Mouse (Mus musculus) embryonic facial prominence, embryonic 13.5 days (tissue): ENCODE results near the gene Sh3pxd2a. TPM values are rescaled to one million over a fixed set of nuclear protein-coding genes. Genes with fewer than 3 reads are reported as not detected.

ENCODE experiments used
- ATAC-seq: fragments of 200-750 bp; cut with Nextera tagmentation; 2 replicates; pipeline ENCODE4 v1.8.0; 2017; ENCODE audit warnings: low read depth; ENCODE audit not compliant: insufficient number of reproducible peaks, insufficient read depth, low FRiP score, low TSS enrichment
- H3K27ac ChIP-seq: fragments of 300-500 bp; sonication (generic); 2 replicates; pipeline ENCODE4 v1.5.1; 2015; ENCODE audit warnings: moderate library complexity, mild to moderate bottlenecking, inconsistent platforms
- H3K27me3 ChIP-seq: fragments of 300-500 bp; sonication (generic); 2 replicates; pipeline ENCODE4 v1.6.1; 2015; ENCODE audit warnings: mild to moderate bottlenecking, inconsistent platforms
- H3K36me3 ChIP-seq: fragments of 300-500 bp; sonication (generic); 2 replicates; pipeline ENCODE4 v1.6.1; 2015; ENCODE audit warnings: mild to moderate bottlenecking, inconsistent platforms
- H3K4me1 ChIP-seq: fragments of 300-500 bp; sonication (generic); 2 replicates; pipeline ENCODE4 v1.6.1; 2015; ENCODE audit warnings: inconsistent platforms
- H3K4me2 ChIP-seq: fragments of 300-500 bp; sonication (generic); 2 replicates; pipeline ENCODE4 v1.6.1; 2015; ENCODE audit warnings: moderate library complexity, mild to moderate bottlenecking, inconsistent platforms
- H3K4me3 ChIP-seq: fragments of 300-500 bp; sonication (generic); 2 replicates; pipeline ENCODE4 v1.5.1; 2015; ENCODE audit warnings: mild to moderate bottlenecking, inconsistent platforms
- H3K9ac ChIP-seq: fragments of 300-500 bp; sonication (generic); 2 replicates; pipeline ENCODE4 v1.6.1; 2015; ENCODE audit warnings: mild to moderate bottlenecking, inconsistent platforms
- H3K9me3 ChIP-seq: fragments of 300-500 bp; sonication (generic); 2 replicates; pipeline ENCODE4 v1.6.1; 2016; ENCODE audit warnings: inconsistent platforms
- WGBS: fragments of 180-500 bp; shearing (Covaris S2); methylation state at CpG from one replicate; pipeline ENCODE4 v1.1.7; 2015; ENCODE audit warnings: mixed read lengths; 5-methylcytosine and 5-hydroxymethylcytosine counted together
- polyA plus RNA-seq: library from polyadenylated mRNA; unstranded; fragments of >200 nt; fragmentation: Nextera tagmentation; extraction: Ambion mirVana; gene quantifications from 2 replicates; pipeline ENCODE4 v1.2.1, GENCODE M21; 2015

Gene Sh3pxd2a
- polyA plus RNA-seq, 1 experiment from 2014 or later, result 10.0 TPM

DNA sequence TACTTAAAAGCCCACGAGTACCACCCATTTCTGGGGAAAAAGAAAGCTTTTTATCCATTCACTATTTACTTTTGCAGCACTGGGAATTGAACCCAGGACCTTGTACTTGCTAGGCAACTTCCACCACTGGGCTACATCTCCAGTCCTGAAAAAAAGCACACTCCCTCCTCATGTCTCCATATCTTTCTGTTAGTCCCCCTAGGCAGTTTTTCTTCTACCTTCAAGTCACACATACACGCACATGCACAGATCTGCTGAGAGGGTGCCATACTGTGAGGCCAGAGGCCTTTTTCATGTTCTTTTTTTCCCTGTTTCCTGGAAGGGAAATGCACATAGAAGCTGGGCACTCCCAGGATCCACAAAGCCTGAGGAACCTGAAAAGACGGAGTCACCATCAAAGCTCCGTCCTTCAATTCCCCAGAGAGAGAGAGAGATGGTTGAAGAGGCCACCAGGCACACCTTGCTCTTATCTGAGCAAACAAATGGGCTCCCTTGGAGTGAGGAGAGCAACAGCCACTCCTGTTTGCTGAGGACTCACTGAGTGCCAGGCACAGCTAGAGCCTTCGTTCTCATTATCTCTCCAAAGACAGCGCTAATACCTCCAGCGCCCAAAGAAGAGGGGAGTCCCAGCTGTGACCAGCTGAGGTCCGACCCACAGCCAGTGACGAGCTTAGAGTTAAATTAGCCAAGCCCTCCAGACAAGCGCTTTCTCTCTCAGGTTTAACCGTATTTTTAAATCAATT lies 32.8 kb downstream of the Sh3pxd2a start:
- H3K4me2 ChIP-seq, result no peak overlapping the region
- H3K4me3 ChIP-seq, result no peak overlapping the region
- 0 out of 2 replicates have a peak, but pooled peaks cover 3% of the 10 kb centered on the region for H3K36me3 ChIP-seq
- H3K9ac ChIP-seq, result no peak overlapping the region
- WGBS, result 73% methylated on average over 11 of the region's 11 CpGs
- ATAC-seq, result no peak
- peaks cover 33% of the 10 kb centered on the region for H3K4me1 ChIP-seq
- no peaks in the 10 kb centered on the region for H3K27me3 ChIP-seq
- H3K9me3 ChIP-seq, result no peaks in the 10 kb centered on the region
- no peak overlapping the region; the same call in 1 of the 2 replicates for H3K27ac ChIP-seq

DNA sequence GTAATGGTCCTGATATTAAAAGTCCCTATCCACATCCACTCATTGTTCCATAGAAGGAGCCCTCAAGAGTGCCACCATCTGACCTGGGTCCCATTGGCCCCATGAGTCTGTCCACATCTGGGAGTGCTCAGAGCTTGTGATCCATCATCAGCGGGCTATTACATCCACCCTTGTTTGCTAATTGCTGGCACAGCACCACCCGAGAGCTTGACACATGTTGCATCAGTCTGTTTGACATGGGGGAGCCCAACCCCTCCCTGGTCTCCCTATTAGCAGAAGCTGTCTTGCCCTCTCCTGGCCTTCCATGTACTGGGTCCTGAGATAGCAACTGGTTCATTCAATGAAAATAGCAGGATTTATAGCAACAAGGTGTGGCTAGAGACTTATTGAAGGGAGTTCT lies 34.0 kb downstream of the Sh3pxd2a start:
- Histone ChIP-seq H3K36me3 (0 out of 2 replicates have a peak, but pooled peaks cover 2% of the 10 kb centered on the region), H3K27ac (no peak overlapping the region), H3K27me3 (no peaks in the 10 kb centered on the region), H3K9me3 (no peaks in the 10 kb centered on the region), H3K9ac (no peak overlapping the region), H3K4me3 (no peak overlapping the region), H3K4me2 (no peak overlapping the region), H3K4me1 (peaks cover 33% of the 10 kb centered on the region)
- 86% methylated on average over 2 of the region's 2 CpGs for WGBS
- no peak for ATAC-seq

DNA sequence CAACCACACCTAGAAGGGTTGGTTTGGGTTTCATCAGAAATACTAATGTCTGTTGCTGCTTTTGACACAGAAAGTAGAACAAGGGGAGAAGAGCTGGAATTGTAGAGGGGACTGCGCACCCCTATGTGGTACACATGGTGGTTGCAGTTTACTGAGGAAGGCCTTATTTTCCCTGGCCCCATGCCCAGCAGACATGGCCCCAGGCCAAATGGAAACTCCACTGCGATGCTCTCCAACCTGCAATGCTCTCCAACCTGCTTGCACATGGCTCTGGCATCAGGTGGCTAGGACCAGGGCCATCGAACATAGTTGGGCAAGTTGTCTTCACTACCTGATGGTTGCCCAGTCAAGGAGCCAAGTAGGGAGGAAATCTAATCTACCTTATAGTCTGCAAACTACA lies 35.0 kb downstream of the Sh3pxd2a start:
- ATAC-seq, result no peak
- Histone ChIP-seq H3K4me1 (peaks cover 33% of the 10 kb centered on the region), H3K4me2 (no peak overlapping the region), H3K4me3 (no peak overlapping the region), H3K9me3 (no peaks in the 10 kb centered on the region), H3K27ac (no peak overlapping the region), H3K36me3 (0 out of 2 replicates have a peak, but pooled peaks cover 1% of the 10 kb centered on the region), H3K9ac (no peak overlapping the region), H3K27me3 (no peaks in the 10 kb centered on the region)
- 72% methylated on average over 3 of the region's 3 CpGs for WGBS

DNA sequence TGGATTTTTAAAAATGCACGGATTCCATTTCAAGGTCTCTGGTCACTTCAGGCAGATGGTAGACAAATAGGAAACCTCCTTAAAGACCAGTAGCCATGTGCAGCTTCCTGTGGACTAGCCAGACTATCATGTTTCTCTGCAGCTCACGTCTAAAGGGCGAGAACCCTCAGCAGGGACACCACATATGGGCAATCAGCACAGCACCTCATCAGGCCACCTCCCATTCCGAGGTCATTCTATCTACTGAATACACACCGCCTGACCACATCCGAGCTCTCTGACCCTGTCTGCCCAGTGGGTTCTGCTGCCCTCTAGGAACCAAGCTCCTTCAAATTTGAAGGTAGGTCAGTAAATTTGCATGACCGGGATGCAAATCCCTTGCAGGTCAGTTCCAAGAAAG lies 35.4 kb downstream of the Sh3pxd2a start:
- Histone ChIP-seq H3K4me2 (no peak overlapping the region), H3K4me3 (no peak overlapping the region), H3K27me3 (no peaks in the 10 kb centered on the region), H3K4me1 (peaks cover 33% of the 10 kb centered on the region), H3K9ac (no peak overlapping the region), H3K27ac (no peak overlapping the region), H3K36me3 (0 out of 2 replicates have a peak, but pooled peaks cover 6% of the 10 kb centered on the region), H3K9me3 (no peaks in the 10 kb centered on the region)
- WGBS, result 50% methylated on average over 7 of the region's 7 CpGs
- no peak for ATAC-seq

DNA sequence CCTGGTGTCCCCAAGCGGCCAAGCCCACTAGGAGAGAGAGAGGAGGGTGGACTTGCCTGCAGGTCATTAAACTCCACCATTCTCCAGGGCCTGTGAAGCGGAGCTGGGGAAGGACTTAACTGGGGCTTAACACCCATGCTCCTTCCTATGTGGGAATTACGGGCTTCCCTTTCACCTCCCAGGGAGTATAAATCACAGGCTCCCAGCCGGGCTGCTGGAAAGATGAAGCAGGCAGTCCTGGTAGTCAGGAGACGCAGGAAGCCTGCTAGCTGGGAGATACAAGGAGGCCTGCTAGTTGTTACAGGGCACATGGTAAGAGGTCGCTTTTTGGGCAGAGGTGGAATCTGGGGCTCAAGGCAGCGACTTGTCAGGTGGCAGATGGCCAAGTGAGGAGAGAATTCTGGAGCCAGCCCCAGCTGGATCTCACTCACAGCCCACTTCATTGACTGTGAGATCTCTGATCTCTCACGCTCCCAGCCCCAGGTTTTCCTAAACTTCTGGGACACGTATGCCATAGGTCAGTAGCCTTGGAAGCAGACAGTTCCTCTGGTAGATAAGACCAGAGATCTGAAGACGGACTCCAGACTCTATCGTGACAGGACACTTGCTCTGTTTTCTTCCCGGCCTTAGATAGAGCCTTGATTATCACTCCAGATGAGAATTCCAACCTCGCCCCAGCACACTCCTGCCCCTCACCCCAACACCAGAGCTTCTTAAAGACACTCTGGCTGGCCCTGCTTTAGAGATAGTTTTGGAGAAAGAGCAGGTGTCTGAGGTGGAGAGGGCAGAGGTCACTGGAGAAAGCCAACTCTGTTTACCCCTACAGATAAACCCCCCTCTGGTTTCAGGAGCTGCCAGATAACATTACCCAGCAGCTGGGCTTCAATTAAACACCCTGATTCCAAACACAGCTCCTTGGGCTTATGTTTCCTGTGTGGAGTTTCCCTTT lies 36.1 kb downstream of the Sh3pxd2a start:
- H3K27me3 ChIP-seq, result no peaks in the 10 kb centered on the region
- peaks cover 33% of the 10 kb centered on the region for H3K4me1 ChIP-seq
- no peak overlapping the region for H3K4me2 ChIP-seq
- WGBS, result 42% methylated on average over 13 of the region's 13 CpGs
- H3K9me3 ChIP-seq, result no peaks in the 10 kb centered on the region
- no peak overlapping the region for H3K4me3 ChIP-seq
- H3K27ac ChIP-seq, result no peak overlapping the region
- ATAC-seq, result no peak
- 0 out of 2 replicates have a peak, but pooled peaks cover 12% of the 10 kb centered on the region for H3K36me3 ChIP-seq
- H3K9ac ChIP-seq, result no peak overlapping the region

DNA sequence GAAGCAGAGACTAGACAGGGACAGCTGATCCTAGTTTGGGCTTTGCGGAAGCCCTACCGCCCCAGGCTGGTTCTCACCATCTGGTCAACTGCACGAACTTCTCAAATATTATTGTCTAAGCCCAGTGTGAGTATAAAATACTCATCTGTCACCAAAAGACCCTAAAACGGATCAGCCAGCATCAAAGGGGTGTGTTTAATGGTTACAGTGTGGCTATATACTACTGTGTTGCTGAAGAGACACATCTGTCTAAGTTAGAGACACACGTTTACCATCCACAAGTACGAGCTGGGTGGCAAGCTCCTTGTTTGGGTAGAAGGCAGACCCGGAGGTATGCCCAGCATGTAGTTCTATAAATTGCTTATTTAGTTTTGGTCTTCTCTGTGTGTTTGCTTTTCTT lies 40.6 kb downstream of the Sh3pxd2a start:
- Histone ChIP-seq H3K4me2 (no peak overlapping the region), H3K36me3 (0 out of 2 replicates have a peak, but pooled peaks cover 12% of the 10 kb centered on the region), H3K27ac (no peak overlapping the region), H3K9me3 (no peaks in the 10 kb centered on the region), H3K9ac (no peak overlapping the region), H3K4me3 (no peak overlapping the region), H3K4me1 (peaks cover 26% of the 10 kb centered on the region), H3K27me3 (no peaks in the 10 kb centered on the region)
- WGBS, result 71% methylated on average over 7 of the region's 7 CpGs
- no peak for ATAC-seq

DNA sequence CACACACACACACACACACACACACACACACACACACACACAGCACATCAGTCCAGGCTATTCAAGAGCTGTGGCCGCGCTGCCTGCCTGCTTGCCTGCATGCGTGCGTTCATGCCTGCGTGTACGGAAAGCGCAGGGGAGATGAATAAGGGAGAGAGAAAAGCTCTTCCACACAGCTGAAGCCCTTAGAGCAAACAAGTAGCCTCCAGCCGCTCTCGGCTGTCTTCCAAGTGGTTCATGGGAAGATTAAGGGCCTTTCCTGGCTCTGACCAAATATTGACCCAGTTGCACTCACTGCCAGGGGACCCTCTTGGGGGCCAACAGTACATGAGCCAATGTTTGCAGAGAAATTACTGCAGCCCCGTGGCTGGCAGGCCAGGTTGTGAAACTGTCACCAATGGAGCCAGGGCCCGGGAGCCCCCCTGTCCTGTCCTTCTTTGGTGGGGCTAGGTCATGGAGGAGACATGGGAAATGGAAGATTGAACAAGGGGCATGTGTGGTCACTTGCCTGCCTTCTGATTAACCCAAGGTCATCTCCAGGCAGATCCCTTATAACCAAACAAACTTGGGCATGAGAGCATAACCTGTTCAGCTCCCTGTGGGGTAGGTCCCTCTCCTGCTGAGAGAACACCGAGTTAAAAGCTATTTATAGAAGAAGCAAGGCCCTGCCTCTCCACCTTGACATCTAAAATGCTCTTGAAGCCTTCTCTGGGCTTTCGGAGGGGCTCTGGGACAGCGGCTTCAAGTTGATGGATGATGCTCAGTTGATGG lies 42.9 kb downstream of the Sh3pxd2a start:
- Histone ChIP-seq H3K9me3 (no peaks in the 10 kb centered on the region), H3K36me3 (0 out of 2 replicates have a peak, but pooled peaks cover 12% of the 10 kb centered on the region), H3K27ac (no peak overlapping the region), H3K9ac (no peak overlapping the region), H3K27me3 (no peaks in the 10 kb centered on the region), H3K4me1 (peaks cover 21% of the 10 kb centered on the region), H3K4me2 (no peak overlapping the region), H3K4me3 (no peak overlapping the region)
- 76% methylated on average over 14 of the region's 14 CpGs for WGBS
- no peak for ATAC-seq

DNA sequence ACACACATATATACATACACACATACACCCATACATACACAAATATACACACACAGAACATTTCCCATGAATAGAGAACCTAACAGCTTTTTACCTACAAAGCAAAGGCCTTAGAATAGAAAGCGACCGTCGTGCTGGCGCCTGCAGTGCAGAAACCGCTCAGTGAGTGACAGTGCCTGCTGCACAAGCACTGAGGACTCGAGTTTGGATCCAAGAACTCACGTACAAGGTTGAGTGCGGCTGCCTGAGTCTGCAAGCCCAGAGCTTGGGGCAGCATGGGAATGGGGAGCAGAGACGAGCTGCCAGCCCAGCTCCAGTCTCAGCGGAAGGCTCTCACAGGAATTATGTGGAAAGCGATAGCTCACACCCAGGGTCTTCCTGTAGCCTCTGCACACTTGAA lies 43.7 kb downstream of the Sh3pxd2a start:
- H3K27ac ChIP-seq, result no peak overlapping the region
- H3K4me1 ChIP-seq, result peaks cover 22% of the 10 kb centered on the region
- H3K4me3 ChIP-seq, result no peak overlapping the region
- 0 out of 2 replicates have a peak, but pooled peaks cover 12% of the 10 kb centered on the region for H3K36me3 ChIP-seq
- ATAC-seq, result no peak
- no peaks in the 10 kb centered on the region for H3K9me3 ChIP-seq
- no peak overlapping the region for H3K9ac ChIP-seq
- H3K27me3 ChIP-seq, result no peaks in the 10 kb centered on the region
- 83% methylated on average over 11 of the region's 11 CpGs for WGBS
- H3K4me2 ChIP-seq, result no peak overlapping the region

DNA sequence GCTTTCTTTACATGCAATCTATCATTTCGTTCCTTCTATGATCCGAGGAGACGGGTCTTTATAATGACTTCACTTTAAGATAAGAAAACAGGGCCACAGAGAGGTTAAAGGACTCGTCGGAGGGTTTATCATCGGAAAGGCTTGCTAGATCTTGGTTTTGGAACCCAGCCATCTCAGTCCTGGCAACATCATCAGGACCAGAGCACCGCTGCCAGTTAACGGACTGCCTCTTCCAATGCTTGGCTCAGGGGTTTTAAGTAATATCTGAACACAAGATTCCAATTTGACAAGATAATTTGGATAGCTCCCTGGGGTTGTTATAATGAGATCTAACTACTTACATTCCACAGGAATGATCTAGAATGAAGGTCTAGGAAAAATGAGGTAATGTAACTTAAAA lies 45.0 kb downstream of the Sh3pxd2a start:
- Histone ChIP-seq H3K4me3 (no peak overlapping the region), H3K27me3 (no peaks in the 10 kb centered on the region), H3K27ac (no peak overlapping the region), H3K36me3 (0 out of 2 replicates have a peak, but pooled peaks cover 10% of the 10 kb centered on the region), H3K4me2 (no peak overlapping the region), H3K4me1 (peaks cover 35% of the 10 kb centered on the region), H3K9me3 (no peaks in the 10 kb centered on the region), H3K9ac (no peak overlapping the region)
- no peak for ATAC-seq
- WGBS, result 71% methylated on average over 8 of the region's 8 CpGs

DNA sequence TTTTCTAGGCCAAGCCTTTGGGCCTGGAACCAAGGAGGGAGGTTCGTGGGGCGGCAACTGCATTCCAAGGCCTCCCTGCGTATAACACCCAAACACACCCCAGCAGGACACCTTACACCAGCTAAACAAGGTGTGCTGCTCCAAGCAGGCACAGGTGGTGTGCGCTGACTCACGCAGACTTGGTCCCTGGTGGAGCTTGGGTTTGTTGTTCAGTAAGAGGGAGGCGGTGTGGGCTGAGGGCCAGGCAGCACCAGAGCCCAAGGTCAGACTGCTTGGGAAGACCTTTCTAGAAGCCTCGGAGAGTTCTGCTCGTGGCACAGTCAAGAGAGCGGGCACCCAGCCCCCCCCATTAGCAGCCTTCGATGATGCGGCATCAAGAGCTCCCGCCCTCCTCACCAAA lies 48.0 kb downstream of the Sh3pxd2a start:
- peaks cover 49% of the 10 kb centered on the region for H3K4me1 ChIP-seq
- 84% methylated on average over 12 of the region's 12 CpGs for WGBS
- no peak for ATAC-seq
- H3K36me3 ChIP-seq, result peaks cover 7% of the 10 kb centered on the region; the same call in 1 of the 2 replicates
- no peak overlapping the region for H3K27ac ChIP-seq
- no peaks in the 10 kb centered on the region for H3K27me3 ChIP-seq
- no peak overlapping the region for H3K4me3 ChIP-seq
- H3K9ac ChIP-seq, result no peak overlapping the region
- no peak overlapping the region for H3K4me2 ChIP-seq
- H3K9me3 ChIP-seq, result no peaks in the 10 kb centered on the region
